Mouse (Mus musculus) thymus, postnatal 0 days (tissue): ENCODE measurements around the gene Sox5. TPM values are rescaled to one million over a fixed set of nuclear protein-coding genes. Genes with fewer than 3 reads are reported as not detected.

Source experiments
- DNase-seq: peaks from one replicate; pipeline ENCODE4 v3.0.0-alpha.2; 2015; ENCODE audit warnings: low spot score
- polyA plus RNA-seq: library from polyadenylated mRNA; unstranded; fragments of >200 nt; fragmentation: Nextera tagmentation; extraction: Ambion mirVana; gene quantifications from 2 replicates; pipeline ENCODE4 v1.2.1, GENCODE M21; 2015

Gene Sox5
- polyA plus RNA-seq, 1 experiment from 2014 or later = 1.2 TPM

DNA sequence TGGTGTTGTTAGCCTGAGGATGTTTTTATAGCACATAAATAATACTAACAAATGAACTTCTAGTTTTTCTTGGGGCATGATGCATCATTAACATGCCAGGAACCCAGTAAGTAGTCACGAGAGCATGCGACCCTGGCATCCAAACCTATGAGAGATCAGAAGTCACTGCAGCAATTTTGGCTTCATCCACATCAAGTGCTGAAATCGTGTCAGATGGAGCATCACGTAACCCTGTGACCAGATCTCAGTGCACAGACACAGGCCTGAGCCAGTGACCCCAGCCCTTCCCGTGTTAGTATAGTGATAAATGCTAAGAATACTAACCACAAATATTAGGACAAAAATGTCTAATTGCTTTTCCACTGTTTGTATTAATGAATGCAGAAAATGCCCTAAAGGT lies 58.8 kb downstream of the Sox5 start:
- no peak for DNase-seq

DNA sequence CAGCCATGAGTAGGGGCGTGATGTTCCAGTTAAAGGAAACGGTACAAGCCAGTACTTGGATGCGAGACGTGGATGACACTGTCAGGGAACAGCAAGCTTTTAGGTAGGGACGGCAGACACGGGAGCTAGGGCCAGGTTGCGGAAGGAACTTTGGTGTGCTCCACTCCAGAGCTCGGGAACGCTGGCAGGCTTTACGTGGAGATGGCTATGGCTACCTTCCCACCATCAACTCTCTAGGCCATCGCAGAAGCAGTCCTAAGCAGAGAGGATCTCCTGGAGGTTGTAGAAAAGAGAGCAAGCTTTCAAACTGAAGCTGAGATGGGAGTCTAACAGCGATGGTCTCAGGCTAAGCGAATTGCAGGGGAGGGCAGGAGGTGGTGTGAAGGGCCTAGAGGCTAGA lies 60.9 kb downstream of the Sox5 start:
- no peak for DNase-seq

DNA sequence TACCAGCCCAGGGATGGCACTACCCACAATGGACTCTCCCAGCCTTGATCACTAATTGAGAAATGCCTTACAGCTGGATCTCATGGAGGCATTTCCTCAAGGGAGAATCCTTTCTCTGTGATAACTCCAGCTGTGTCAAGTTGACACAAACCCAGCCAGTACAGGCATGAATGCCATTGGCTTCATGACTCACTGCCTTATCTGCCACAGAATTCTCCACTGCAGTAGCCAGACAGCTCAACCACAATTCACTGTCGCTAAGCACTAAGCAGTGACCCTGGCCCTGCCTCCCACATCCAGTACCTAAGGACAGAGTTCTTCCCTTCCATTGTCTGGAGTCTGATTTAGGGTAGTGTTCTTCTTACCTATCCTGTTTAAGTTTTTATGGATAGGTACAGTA lies 65.4 kb downstream of the Sox5 start:
- no peak for DNase-seq

DNA sequence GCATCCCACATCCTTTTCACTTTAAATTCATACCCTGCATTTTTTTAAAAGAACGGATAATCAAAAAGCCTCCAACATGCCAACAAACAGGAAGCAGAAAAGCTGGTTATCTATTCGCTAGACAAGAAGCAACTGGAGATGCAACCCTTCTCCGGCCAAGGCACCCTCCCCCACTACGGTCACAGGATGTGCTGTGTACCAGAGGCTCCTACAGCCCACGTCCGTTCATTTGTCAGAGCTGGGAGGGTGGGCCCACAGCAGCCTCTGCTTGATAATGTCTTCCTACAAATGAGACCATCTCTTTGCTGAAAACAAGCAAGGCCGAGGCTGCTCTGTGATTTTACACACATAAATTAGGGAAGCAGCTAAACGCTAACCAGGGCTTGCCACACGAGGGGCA lies 69.9 kb downstream of the Sox5 start:
- no peak for DNase-seq

DNA sequence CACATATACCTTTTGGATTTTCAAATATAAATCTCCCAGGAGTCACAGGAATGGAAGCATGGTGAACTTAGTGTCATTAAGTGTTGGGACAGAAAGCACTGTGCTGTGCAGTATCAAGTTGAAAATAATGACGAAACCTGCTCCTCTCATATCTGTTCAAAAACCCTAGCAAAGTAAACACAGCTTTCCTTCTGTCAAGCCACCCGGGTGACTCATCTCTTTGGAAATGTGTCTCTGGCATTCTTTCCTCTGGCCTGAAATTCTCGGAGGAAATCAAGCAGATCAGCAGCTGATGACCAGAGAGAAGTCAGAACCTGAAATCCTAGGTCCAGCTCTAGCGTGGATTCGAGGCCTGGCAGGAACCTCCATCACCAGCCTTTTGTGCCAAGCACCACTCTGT lies 71.0 kb downstream of the Sox5 start:
- no peak for DNase-seq

DNA sequence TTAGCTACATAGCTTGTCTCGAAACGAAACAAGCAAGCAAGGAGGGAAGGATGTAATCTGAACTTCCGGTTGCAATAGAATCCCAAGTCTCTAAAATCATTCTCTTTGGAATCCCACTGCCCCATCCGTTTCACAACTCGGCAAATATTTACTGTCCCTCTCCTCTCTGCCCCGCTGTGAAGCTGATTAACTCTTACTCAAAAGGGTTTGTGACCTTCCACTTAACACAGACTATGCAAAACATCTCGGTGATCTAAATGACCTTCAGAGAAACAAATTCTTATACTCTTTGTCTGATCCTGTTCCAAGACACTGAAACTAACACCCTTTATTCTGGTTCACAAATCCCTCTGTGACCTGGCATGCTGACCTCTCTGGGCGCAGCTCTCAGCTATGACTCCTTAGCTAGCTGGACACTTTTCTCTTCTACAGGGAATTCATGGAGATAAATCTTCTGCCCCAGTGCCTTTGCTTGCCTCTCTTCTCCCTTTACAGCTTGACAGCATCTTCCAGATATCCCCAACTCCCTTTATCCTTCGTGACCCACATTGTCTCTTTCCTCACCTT lies 72.1 kb downstream of the Sox5 start:
- no peak for DNase-seq

DNA sequence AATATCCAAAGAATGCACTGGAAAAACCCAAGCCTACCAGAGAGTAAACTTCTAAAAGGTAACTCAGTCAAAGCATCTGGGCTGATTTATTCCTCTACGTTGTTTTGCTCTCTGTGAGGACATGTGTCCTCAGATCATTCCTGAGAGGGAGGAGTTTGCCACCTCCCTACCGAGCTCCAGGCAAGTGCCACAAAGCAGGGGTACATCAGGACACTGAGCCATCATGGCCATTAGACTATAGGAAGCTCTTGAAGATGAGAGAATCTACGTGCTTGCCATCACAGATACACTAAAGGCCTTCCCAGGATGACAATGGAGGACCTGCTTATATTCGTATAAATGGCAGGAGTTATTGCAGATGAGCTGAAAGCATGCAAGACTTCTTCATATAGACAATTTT lies 73.4 kb downstream of the Sox5 start:
- no peak for DNase-seq

DNA sequence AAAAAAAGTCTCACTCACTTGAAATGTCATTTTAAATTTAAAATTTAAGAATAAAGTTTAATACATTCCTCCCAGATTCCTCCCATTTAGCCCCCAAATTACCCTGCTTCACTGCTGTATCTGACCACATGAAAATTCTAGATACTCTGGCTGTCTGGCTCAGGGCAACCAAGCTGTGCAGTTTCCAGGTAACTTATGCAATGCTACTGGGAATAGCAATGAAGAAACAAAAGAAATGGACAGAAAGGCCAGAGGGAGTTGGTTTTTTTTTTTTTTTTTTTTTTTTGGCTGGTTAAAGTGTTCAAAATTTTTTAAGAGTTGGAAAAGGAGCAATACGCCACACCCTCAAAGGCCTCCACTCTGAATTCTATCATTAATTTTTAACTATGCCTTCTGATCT lies 73.8 kb downstream of the Sox5 start:
- no peak for DNase-seq

DNA sequence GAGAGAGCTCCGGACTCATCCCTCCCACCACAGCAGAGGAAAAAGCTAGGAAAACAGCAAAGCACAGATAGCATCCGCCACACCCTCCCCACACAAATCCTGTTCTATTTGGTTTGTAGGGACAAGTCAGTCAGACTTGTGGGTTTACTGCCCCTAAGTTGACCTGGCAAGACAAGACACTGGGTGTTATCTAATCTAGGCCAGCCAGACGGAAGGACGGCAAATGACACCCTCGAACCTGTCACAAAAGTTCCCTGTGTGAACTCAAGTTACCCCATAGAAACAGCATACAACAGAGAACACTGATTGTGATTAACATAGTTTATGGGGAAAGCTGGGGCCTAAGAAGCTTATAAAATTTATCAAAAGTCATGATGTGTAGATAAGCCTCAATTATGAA lies 76.8 kb downstream of the Sox5 start:
- no peak for DNase-seq

DNA sequence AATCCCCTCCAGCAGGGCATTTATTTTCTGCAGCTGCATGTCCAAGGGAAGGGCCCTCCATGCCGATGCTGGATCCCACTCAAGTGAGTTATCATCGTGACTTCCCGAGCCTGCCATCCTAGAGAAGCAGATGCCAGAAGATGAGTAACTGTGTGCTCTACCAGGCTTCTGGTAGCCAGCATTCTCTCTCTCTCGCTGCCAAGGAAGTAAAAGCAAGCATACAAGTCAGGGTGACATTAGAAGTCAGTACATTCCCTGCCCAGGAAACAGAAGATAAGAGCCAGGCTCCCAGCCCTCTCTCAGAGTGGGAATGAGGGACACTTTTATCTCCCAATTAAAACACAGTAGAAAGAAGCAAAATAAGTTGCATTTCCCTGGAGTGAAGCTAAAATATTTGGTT lies 86.1 kb downstream of the Sox5 start:
- no peak for DNase-seq

DNA sequence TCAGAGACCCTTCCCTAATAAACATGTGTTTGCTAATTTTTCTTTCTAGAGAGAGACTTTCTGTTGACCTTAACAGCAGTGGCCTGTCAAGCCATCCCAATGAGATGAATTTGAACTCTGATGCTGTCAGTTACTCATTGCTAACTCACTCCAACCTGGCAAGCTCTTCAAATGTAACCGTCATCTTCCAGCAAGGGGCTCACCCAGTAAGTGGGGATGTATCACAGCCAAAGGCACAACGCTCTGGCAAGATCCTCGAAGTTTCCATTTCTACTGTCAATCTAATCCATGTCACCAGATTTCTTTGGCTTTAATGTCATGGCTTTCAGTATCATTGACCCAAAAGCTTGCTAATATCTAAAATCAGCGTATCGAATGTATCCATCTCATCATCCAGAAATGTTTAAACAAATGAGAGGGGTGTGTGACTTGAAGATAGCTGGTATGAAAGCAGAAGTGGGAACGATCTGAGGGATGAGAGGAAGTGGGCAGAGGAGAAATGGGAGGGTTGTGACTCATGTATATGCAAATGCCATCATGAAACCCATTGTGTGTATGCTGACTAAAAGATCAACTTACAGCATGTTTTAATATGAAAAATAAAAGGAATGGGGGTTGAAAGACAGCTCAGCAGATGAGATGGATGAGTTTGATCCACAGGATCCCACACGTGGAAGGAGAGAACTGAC lies 88.4 kb downstream of the Sox5 start:
- no peak for DNase-seq

DNA sequence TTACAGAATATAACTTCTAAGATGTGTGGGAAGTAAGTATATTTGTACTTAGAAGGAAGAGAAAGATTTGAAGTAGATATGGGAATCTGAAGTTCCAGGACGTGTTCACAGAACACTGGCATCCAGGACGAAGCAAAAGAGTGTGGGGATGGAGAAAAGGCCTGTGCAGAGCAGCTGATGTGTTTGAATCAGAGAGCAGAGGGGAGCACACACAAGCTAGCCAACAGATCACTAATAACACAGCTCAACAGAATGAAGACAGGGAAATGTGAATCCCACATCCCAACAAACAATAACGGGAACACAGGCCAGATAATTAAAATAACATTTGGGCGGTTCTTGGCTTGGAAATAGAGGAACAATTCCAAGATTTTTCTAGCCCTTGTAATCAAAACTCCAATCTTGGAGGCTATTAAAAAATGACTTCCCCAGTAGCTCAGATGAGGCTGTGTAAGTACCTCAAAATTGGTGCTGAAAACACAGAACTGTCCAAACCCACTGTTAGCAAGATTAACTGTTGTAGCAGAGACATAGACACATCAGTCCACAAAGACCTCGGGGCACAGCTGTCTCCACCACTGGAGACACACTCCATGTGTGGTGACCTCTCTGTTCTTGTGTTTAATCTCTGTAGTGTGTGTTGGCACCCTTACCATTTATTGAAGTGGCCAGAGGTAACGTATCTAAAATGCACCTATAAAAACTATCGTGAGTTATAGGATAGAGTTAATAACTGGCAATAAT lies 90.3 kb downstream of the Sox5 start:
- DNase-seq = no peak

DNA sequence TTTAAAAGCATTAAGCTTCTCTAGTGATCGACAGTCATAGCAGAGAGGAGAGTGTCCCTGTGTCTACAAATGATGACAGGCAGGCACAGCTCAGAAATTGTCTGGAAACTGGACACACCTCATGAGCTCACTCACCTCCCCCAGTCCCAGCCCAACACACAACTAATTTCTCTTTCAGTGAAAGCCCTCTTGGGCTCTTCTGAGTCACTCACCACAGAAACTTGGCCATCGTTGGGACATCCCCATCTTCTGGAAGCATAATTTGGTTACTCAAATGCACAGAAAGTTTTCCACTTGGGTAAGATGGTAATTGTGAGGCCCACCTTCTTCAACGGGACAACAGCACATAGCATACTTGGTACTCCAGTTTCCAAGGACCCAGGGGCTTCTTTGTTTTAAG lies 92.7 kb downstream of the Sox5 start:
- no peak for DNase-seq

DNA sequence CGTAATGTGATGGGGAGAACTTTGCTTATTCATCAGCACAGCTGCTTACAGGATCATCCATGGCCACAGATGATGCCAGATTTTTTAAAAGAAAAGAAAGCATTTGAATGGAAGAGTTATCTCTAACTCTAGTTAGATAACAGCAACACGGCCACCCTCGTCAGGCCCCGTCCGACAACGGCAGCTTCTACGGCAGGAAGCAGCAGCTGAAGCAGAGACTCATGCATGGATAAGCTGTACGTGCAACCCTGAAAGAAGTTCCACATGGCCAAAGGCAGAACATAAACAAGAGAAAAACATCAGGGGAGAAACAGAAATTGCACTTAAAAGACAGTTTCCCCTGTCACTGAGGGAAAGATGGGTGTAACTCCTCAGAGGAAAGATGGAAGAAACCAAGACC lies 94.1 kb downstream of the Sox5 start:
- no peak for DNase-seq

DNA sequence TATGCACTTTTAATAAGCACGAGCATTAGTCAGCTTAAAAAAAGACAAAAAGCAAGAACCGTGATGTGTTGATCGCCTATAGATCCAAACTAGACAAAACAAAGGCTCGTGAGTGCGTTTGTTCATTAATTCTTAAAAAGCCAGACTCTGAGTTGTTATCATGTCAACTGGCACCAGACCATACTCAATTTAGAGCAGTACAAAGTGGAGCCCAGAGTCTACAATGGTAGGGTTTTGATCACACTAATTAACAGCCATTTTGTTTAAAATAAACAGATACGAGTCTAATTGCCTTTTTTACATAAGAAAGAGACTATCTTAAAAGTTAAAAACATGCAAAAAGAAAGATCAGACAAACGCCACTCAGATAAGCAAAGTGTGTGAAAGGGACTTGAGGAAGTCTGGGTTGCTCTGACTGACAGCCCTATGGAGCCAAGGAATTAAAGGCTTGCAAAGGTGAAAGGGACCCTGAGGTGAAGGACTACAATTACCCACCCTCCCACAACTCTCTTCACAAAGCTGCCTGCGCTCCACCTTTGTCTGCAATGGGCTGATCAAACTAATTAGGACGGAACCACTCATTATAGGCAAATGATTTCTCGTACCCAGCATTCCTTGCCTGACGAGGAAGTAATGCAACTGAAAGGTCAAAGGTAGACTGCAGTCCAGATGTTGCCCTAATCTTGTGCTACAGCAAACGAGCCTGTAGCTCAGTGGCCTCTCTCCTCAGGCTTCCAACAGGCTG lies 100.6 kb downstream of the Sox5 start:
- no peak for DNase-seq

DNA sequence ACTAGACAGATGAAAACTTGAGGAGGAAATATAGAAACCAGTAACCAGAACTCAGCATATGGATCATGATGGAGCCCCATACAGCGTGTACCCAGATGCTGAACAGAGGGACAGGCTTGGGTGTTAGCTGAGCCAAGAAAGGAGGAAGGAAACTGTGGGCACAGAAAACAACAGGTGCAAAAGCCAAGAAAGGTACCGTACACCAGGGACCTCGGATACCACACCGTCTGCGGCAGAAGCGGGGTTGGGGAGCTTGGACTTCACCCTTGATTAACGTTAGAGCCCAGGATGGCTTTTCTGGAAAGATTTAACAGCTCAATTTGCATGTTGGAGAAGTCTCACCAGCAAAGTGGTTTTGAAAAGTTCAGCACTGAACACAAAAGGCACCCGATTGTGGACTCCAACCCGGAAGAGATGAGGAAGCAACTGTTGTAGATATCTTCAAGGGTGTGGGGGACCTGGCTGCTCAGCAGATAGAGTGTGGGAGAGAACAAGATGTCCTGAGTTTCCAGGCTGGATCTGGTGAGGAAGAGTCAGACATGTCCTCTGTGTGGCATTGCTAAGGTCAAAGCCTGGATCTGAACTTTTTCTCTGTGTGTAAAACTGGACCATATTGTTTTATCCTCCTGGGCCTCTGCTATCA lies 104.2 kb downstream of the Sox5 start:
- peak; percentile 49 for DNase-seq

DNA sequence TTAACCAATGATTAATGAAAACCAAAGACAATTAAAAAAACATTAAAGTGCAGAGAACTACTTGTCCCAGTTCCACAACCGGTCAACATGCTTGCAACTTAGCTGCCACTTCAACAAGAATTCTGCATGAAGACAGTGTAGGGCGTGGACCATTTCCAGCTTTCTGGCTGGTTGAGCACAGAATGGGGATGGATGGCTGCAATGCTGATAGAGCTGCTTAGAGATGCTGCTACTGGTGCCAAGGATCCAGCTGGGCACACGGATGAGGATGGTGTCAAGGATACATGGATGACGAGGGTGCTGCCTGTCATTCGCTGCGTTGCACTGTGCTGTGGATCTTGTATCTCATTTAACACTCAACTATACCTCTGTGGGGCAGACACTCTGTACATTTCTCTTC lies 106.7 kb downstream of the Sox5 start:
- DNase-seq = no peak

DNA sequence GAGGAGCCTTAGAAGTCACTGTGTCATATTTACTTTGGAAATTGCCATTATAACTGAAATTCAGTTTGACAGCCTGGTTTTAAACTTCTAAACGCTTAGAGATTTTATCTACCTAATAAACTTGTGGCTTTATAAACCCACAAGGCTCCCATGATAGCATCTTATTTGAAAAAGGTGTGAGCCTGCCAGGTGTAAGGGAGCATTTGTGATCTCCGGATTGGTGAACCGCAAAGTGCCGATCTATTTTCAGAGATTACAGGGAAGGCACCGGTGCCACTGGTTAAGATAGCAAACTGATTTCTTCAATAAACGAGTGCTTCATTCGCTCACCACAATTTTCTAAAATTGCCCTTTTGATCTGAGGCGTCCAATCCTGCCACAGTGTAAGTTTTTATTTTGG lies 107.9 kb downstream of the Sox5 start:
- peak; percentile 45 for DNase-seq

DNA sequence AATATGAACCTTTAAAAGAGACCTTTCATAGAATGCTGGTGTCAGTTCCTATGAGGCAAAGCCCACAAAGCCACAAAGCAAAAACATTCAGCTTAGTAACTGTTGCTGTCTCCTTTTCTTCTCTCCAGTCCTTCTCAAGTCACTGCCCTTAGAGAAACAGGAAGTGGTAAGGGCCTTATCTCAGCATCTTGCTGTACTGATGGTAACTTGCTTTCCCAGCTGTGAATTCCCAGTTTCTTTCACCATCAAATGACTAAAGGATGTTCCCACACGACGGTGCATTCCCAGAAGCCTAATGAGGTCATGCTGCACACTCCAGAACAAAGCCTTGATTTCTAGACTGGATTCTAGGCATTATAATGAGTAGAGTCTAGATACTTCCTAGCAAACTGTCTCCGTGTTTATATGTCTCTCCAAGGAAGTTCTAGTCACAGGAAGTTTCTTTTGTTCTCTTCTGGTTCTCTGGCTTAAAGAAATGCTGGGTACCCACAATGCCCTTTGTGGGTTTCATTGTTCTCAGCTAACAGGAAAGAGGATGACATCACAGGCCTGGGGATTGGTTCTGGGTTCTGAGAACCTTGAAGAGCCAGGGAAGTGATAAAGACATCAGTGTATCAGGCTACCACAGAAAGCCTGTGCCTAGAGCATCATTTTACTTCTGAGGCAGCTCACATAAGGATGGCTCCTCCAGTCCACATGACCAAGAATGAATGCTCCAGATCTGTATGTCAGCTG lies 111.2 kb downstream of the Sox5 start:
- DNase-seq = peak; percentile 71

DNA sequence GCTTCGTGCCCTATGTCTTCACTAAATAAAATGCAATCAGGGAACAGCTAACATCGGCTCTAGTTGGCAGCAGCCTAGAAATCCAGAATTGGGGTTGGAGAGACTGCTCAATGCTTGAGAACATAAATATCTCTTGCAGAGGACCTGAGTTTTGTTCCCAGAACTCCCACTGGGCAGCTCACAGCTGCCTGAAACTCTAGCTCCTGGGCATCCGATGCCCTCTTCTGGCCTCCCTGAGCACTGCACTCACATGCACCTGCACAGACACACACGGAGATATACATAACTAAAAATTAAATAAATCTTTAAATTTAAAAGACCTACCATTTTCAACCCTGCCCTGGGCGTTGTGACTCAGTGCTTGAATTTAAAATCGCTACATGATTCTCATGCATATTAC lies 115.2 kb downstream of the Sox5 start:
- DNase-seq = no peak

DNA sequence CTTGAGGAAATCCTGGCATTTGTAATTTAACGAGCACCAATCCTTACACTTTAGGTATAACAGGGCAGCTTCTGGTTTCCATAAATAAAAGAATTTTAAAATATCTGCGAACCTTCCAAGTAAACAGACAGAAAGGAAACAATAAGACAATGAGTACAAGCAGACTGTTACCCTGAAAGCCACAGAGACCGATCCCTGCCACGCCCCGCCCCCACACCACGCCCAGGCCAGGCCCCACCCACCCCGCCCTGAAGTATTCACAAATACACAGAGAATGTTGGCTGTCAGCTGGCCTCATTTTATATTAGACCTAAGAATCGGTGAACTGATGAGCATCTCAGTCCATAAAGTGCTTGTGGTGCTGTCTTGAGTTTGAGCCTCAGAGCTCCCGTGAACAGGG lies 117.0 kb downstream of the Sox5 start:
- DNase-seq = no peak
